Mouse (Mus musculus) small intestine, adult 2 months (tissue): Measurements from ENCODE around the gene Kcnj15.

Experiments
- CTCF ChIP-seq: fragments of 200-500 bp; IDR thresholded peaks from 2 replicates; pipeline ENCODE4 v1.5.1; 2012; ENCODE audit warnings: low read depth, mild to moderate bottlenecking, control low read depth, inconsistent platforms, low read length, moderate library complexity, mixed read lengths; ENCODE audit not compliant: insufficient replicate concordance, insufficient read length; ENCODE audit errors: extremely low read depth
- POLR2A ChIP-seq: fragments of 200-500 bp; IDR thresholded peaks from 2 replicates; pipeline ENCODE4 v1.6.1; 2012; ENCODE audit warnings: low read depth, mild to moderate bottlenecking, control low read depth, inconsistent platforms, low read length, moderate library complexity

DNA sequence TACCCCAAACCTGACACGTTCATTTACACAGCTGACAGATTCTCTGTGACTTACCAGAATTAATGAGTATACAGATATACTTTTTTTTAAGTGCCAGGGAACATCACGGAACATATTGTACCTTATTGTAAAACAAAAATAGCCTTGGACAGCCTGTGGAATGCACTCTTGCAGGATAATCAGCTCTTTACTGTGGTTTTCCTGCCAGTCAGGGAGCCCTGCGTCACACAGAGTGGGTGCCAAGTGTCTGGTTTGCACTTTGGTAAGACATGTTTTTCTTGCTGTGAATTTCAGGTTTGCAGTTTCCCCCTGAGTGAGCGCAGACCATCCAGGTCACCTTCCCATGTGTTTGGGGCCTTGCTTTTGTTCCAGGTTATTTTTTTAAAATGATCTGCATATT is 15.8 kb upstream of the Kcnj15 start:
- TF ChIP-seq CTCF (no peak), POLR2A (no peak)
